Mouse (Mus musculus): Measurements from ENCODE around the gene Ccdc120. TPM values are rescaled to one million over a fixed set of nuclear protein-coding genes. Genes with fewer than 3 reads are reported as not detected.
A peak's percentile ranks its signal among the peaks of the same experiment; 100 is the strongest.

Gene Ccdc120
- total RNA-seq (2021) = 1 to 10 TPM; 5.2 to 6.9 TPM
- long read RNA-seq, experiment 1, partial matches to known transcripts = 0 of 1 reads
- long read RNA-seq, experiment 1, other reads (novel, unspliced or antisense) = 1 of 1 reads
- long read RNA-seq, experiment 2, partial matches to known transcripts = 0 of 2 reads
- long read RNA-seq, experiment 2, other reads (novel, unspliced or antisense) = 2 of 2 reads

GRCm38 (mm10) chrX:7750432-7751116 is at the start of gene Ccdc120:
Gene Ccdc120, minus strand, starts transcription at chrX:7750905.
- DNase-seq = peak; percentile 74

GRCm38 (mm10) chrX:7797327-7797726 is 46.6 kb upstream of the Ccdc120 start:
- DNase-seq = no peak

GRCm38 (mm10) chrX:7795016-7795415 is 44.3 kb upstream of the Ccdc120 start:
- DNase-seq = peak; percentile 51

GRCm38 (mm10) chrX:7793361-7793760 is 42.7 kb upstream of the Ccdc120 start:
- DNase-seq = no peak

- no peak for DNase-seq
These were observed 39.6 kb upstream of the Ccdc120 start for GRCm38 (mm10) chrX:7790309-7790708.

- DNase-seq = peak; percentile 84
These were observed 38.9 kb upstream of the Ccdc120 start, which contains the start of gene Gripap1 for GRCm38 (mm10) chrX:7789542-7790136. Gene Gripap1, plus strand, starts transcription at chrX:7789765.

- DNase-seq = no peak
These were observed 31.9 kb upstream of the Ccdc120 start for GRCm38 (mm10) chrX:7782603-7783092.

GRCm38 (mm10) chrX:7779294-7779693 is 28.6 kb upstream of the Ccdc120 start:
- DNase-seq = no peak

- DNase-seq = no peak
These were observed 27.9 kb upstream of the Ccdc120 start for GRCm38 (mm10) chrX:7778450-7779244.

- peak; percentile 71 for DNase-seq
These were observed 25.8 kb upstream of the Ccdc120 start for GRCm38 (mm10) chrX:7776329-7777082.

- no peak for DNase-seq
These were observed 24.9 kb upstream of the Ccdc120 start for GRCm38 (mm10) chrX:7775501-7776205.

GRCm38 (mm10) chrX:7772766-7773165 is 22.1 kb upstream of the Ccdc120 start:
- DNase-seq = no peak

GRCm38 (mm10) chrX:7769302-7770017 is 18.8 kb upstream of the Ccdc120 start:
- DNase-seq = no peak

- DNase-seq = peak; percentile 66
These were observed 15.1 kb upstream of the Ccdc120 start for GRCm38 (mm10) chrX:7765764-7766163.

GRCm38 (mm10) chrX:7765281-7765670 is 14.6 kb upstream of the Ccdc120 start:
- DNase-seq = no peak

- no peak for DNase-seq
These were observed 14.1 kb upstream of the Ccdc120 start for GRCm38 (mm10) chrX:7764657-7765280.

- DNase-seq = peak; percentile 42
These were observed 13.1 kb upstream of the Ccdc120 start for GRCm38 (mm10) chrX:7763631-7764393.

GRCm38 (mm10) chrX:7762921-7763197 is 12.2 kb upstream of the Ccdc120 start:
- DNase-seq = no peak

All from adrenal gland, postnatal 10 days (tissue).